Mouse (Mus musculus) thymus, postnatal 4 days (tissue): ENCODE data around the gene Olfr1228.

Experiments used
- DNase-seq: peaks from one replicate; pipeline ENCODE4 v3.0.0; 2021

Gene Olfr1228

DNA sequence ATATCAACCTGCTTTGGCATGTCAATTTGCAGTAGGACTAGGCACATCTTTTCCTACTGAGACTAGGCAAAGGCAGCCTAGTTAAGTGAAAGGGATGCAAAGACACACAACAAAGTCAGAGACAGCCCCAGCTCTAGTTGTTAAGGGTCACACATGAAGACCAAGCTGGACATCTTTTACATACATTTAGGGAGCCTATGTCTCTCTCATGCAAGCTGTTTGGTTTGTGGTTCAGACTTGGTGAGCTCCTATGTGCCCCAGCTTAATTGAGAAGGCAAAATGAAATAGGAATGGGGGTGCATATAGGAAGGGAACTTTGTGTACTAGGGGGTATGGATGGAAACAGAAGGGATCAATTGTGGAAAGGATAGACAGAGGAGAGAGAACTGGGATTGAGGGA lies at the start of gene Olfr1228:
Olfr1228 (minus strand) TSS at position 101 of the 400 bp plus-strand sequence.
- no peak for DNase-seq

DNA sequence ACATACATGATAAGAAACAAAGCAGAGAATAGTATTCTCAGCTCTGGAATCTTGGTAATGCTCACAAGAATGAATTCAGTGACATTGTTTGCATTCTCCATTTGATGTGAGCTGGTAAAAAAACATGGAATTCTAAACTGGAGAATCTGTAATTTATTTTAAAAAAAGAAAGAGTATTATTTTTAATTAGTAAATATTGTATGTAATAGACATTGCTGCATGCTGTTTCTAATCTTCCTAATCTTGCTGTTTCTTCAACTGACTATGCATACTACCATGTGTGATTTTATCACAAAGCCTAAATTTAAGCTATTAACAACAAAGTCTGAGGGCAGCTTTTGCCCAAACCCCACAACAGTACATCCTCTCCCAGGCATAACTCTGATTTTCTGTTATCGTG lies 43.3 kb upstream of the Olfr1228 start, which contains the start of gene Olfr1230:
Olfr1230 (minus strand) TSS at position 101 of the 400 bp plus-strand sequence.
- no peak for DNase-seq

DNA sequence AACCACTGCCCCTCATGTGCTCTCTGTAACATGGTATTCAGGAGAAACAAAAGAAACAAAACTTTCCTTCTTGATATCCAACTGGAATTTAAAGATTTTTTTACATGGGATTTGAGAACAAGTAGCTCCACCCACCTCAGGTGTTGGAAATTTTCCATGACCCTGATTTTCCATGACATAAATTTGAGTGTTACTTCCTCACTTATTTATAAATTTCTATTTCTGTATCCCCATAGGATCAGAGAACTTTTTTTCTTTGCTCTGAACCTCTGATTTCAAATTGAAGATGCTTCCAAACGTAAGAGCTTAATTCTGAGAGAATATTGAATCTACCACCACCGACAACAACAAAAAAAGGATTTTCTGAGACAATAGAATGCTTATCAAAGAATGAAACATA lies 34.1 kb upstream of the Olfr1228 start, which contains the start of gene Olfr1229:
Olfr1229 (minus strand) TSS at position 101 of the 400 bp plus-strand sequence.
- DNase-seq, result no peak

DNA sequence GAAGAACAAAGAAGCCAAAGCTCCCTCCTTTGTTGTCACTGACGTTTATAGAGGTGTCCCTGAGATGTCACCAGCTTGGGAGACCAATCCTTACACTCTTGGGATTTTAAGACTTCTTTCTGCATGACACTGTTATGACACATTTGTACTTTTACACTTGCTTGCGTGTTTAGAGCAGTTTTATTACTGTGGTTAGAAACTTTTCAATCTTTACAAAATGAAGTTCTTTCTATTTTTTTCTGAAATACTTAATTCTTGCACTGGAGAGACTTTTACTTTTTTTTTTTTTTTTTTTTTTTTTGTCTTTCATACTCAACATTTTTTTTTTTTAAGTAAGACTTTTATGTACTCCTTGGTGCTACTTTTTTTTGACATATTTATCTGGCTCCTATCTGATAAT lies 53.9 kb downstream of the Olfr1228 start, which contains the start of gene Olfr1226:
Olfr1226 (minus strand) TSS at position 101 of the 400 bp plus-strand sequence.
- no peak for DNase-seq
